Mouse (Mus musculus) cortical plate, adult 2 months (tissue): ENCODE measurements at regions not wholly inside any gene's neighbourhood (a gene's known extent, or its start where the extent isn't known, plus 50 kb on each side); places are given as distances from the start of the nearest gene placed in this dataset.

Experiments
- H3K27ac ChIP-seq: fragments of 200-500 bp; 2 replicates; pipeline ENCODE4 v1.5.1; 2012; ENCODE audit warnings: low read length, control low read depth, inconsistent platforms; ENCODE audit not compliant: insufficient read depth
- H3K4me1 ChIP-seq: fragments of 200-500 bp; 2 replicates; pipeline ENCODE4 v1.6.1; 2011; ENCODE audit warnings: low read length; ENCODE audit not compliant: control insufficient read depth, insufficient read depth
- H3K4me3 ChIP-seq: fragments of 200-500 bp; 2 replicates; pipeline ENCODE4 v1.5.1; 2011; ENCODE audit warnings: mild to moderate bottlenecking, low read length, control low read depth; ENCODE audit not compliant: insufficient read depth
- CTCF ChIP-seq: fragments of 200-500 bp; IDR thresholded peaks from 2 replicates; pipeline ENCODE4 v1.5.1; 2011; ENCODE audit warnings: mild to moderate bottlenecking, control low read depth, low read length; ENCODE audit not compliant: insufficient read depth; ENCODE audit errors: extremely low read depth
- POLR2A ChIP-seq: fragments of 200-500 bp; IDR thresholded peaks from 2 replicates; pipeline ENCODE4 v1.6.1; 2011; ENCODE audit warnings: mild to moderate bottlenecking, low read length, control low read depth; ENCODE audit not compliant: insufficient read depth; ENCODE audit errors: extremely low read depth

DNA sequence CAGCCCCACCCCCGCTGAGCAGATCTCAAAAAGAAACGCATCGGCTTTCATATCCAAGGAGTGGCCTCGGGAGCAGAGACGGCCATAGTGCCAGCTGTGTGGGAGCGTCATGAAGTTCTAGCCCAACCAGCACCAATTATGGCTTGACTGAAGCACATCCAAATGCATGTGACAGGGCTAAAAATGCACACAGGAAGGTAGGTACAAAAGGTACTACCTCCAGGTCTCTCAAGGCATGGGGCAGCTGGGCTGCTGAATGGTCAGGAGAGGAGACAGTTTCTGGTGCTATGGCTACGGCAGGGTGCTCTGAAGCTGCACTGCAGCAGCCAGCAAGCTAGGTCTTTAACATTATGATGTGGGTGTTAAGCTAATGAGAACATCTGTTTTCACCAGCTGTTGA, 83.1 kb upstream of the Col1a2 start:
- Histone ChIP-seq H3K27ac (no peak overlapping the region), H3K4me1 (no peaks in the 10 kb centered on the region), H3K4me3 (no peak overlapping the region)
- no peak for TF ChIP-seq POLR2A

DNA sequence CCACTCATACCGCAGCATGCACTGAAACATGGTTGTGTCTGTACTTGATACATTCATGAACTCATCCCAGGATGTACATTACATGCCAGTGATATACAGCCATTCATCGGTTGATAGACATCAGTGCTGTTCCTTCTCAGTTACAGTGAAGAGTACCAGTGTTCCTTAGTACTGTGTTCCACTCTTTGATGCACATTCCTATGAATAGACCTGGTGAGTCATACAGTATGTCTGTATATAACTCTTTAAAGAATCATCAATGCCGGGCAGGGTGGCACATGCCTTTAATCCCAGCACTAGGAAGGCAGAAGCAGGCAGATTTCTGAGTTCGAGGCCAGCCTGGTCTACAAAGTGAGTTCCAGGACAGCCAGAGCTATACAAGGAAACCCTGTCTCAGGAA, 77.5 kb upstream of the Col1a2 start:
- Histone ChIP-seq H3K4me1 (no peaks in the 10 kb centered on the region), H3K27ac (no peak overlapping the region), H3K4me3 (no peak overlapping the region)
- TF ChIP-seq CTCF (no peak), POLR2A (no peak)

DNA sequence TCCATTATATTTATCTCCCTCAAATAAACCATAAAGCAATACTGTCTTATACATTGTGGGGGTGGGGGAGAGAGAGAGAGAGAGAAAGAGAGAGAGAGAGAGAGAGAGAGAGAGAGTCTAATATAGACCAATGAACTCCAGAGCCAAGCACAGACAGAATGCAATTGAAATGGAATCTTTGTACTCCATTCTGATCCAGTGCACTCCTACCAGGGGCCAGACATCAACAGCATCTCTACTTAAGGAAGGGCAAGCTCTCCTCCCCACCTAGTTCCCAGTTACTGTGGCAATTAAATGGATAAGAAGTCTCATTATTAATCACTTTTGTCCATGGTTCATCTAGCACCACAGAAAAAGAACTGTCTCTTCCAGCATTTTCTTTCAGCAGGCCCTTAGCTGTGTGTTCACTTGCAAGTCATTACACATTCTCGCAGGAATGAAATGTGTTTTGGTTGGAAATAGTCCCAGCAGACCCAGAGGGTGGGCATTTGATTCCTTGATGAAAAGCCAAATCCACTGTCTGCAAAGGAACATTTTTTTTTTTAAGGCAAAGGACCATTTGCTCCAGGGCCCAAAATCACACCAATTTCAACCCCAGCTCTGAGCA, 73.8 kb upstream of the Col1a2 start:
- TF ChIP-seq POLR2A (no peak), CTCF (no peak)
- H3K4me1 ChIP-seq, result no peaks in the 10 kb centered on the region
- H3K4me3 ChIP-seq, result no peak overlapping the region
- H3K27ac ChIP-seq, result no peak overlapping the region

DNA sequence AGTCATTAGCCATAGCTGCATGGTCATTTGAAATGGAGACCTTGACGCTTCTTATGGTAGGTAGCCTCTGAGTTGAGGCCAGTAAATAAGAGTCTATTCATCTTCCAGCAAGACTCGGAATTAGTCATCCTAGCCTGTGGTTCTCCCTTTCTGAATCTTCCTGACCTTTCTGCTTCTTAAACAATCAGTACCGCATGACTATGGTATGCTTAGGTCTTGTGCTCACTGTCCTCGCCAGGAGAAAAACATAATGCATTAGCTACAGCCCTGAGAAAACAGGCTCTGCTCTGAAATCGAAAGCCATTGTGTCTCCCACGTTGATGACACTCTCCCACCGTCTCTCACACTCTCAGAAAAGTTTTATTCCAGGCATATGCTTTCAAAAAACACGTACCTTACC, 72.4 kb upstream of the Col1a2 start:
- TF ChIP-seq POLR2A (no peak), CTCF (no peak)
- H3K4me1 ChIP-seq, result no peaks in the 10 kb centered on the region
- no peak overlapping the region for H3K27ac ChIP-seq
- no peak overlapping the region for H3K4me3 ChIP-seq

DNA sequence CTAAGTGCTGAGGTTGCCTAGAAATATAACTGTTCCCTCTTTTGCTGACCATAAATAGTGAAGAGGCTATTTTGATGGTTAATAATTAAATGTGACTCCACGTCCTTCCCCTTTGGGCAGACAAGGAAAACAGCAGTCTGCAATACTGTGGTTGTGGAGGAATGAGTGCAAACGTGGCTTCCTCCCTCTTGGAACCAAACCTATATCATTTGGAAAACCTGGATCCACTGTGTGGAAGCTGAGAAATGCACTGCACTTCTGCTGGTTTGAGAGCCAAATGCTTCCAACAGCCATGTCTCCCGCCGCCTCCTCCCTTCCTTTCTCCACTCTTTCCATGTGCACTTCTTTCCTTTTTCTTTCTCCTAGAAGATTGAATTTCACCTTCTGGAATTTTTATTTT, 68.2 kb upstream of the Col1a2 start:
- Histone ChIP-seq H3K27ac (no peak overlapping the region), H3K4me3 (no peak overlapping the region)
- TF ChIP-seq CTCF, result no peak
- TF ChIP-seq POLR2A, result no peak

DNA sequence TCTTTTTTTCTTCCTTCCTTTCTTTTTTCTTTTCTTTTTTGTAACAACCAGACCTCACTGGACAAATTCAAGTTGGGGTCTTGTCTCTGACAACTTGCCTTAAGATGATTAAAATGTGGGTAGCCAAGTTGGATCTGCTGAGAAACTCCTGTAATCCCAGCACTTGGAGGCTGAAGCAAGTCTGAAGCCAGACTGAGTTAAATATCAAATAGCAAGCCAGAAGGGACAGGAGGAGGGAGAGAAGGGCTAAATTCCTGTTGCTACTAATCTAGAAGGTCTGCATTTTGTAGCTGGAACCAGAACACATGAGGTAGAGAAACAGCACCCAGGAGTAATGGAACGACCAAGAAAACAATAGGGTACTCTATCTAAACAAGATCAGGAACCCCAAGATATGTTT, 67.7 kb upstream of the Col1a2 start:
- no peaks in the 10 kb centered on the region for H3K4me1 ChIP-seq
- no peak overlapping the region for H3K27ac ChIP-seq
- H3K4me3 ChIP-seq, result no peak overlapping the region
- TF ChIP-seq POLR2A (no peak), CTCF (no peak)

More for the DNA sequence above, 68.2 kb upstream of the Col1a2 start:
- H3K4me1 ChIP-seq, result no peaks in the 10 kb centered on the region

DNA sequence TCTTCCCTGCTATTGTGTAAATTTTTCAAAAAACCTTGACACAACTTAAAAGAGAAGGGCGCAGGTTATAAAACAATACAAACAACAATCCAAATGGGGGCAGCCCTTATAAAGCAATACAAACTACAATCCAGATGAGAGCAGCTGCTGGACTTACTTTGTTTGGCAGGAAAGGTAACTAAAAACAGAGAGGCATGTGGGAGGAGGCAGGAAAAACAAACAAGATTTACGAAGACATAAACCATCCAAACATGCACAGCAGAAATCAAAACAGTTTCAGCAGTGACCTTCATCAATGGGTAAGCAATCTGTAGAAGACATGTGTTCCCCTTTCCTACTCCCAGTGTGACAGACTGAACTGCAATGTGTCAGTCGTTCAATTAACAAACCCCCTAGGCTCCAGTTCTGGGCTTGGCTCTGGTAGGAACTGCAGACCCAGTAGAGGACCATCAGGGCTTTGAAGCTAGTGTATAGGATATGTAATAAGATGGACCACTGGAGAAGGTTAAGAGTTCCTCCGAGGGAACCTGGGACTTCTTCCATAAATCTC, 62.9 kb upstream of the Col1a2 start:
- Histone ChIP-seq H3K4me1 (no peaks in the 10 kb centered on the region), H3K4me3 (no peak overlapping the region), H3K27ac (no peak overlapping the region)
- no peak for TF ChIP-seq POLR2A
- no peak for TF ChIP-seq CTCF

DNA sequence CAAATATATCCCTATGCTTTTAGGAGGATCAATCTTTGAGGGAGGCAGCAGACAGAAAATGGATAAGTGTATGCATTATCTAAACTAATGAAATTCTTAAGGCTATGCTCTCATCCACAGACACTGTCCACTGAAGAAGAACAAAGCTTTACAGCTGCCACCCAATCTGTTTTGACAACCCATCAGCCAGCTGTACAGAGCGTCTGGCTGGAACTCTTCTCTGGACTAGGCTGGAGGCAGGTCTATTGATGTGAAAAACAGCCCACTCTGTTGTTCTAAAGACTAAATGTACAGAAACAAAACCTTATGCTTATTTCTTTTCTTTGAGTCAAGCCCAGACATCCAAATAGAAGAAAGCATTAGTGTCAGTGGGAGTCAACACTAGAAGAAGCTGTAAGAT, 58.7 kb upstream of the Col1a2 start:
- no peak overlapping the region for H3K27ac ChIP-seq
- no peaks in the 10 kb centered on the region for H3K4me1 ChIP-seq
- H3K4me3 ChIP-seq, result no peak overlapping the region
- TF ChIP-seq POLR2A (no peak), CTCF (no peak)

DNA sequence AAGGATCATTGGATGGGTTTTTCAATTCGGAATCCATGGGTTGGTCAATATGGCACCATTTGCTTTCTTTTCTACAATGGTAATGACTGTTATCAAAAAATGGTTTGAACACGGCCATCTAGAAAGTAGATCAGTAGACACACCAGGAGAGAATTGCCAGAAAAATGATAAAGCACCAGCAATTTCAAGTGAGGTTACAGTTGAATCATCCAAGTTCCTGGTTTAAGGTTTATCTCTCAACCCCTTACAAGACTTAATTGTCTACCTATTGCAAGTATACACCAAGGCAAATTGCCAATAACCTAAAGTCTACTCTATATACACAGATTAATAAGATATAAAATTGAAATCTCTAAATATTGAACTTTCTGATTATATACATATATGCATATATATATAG, 53.4 kb upstream of the Col1a2 start:
- no peak overlapping the region for H3K27ac ChIP-seq
- TF ChIP-seq POLR2A, result no peak
- no peak for TF ChIP-seq CTCF
- no peaks in the 10 kb centered on the region for H3K4me1 ChIP-seq

More for the DNA sequence above, 53.4 kb upstream of the Col1a2 start:
- H3K4me3 ChIP-seq, result no peak overlapping the region
